Mouse (Mus musculus) activated CD4-positive, CD25-positive, alpha-beta regulatory T cell, adult 4 months (primary cell): ENCODE results near the gene Fate1. TPM values are rescaled to one million over a fixed set of nuclear protein-coding genes. Genes with fewer than 3 reads are reported as not detected.

ENCODE experiments used
- polyA plus RNA-seq, 2 experiments: library from polyadenylated mRNA; unstranded; fragments of 100-300 nt; shearing (Covaris generic); gene quantifications; one replicate each; pipeline ENCODE4 v1.2.1; 2017

Gene Fate1
- polyA plus RNA-seq, 2 experiments from 2014 or later: not detected

Other genes starting within 250 kb of the Fate1 start
- gene Vma21, start 157.1 kb upstream of the Fate1 start, polyA plus RNA-seq: 10 to 100 TPM; 40.6 to 46.8 TPM
- gene Gm1141, start 52.0 kb upstream of the Fate1 start, polyA plus RNA-seq: under 1 TPM in 1 of 2 experiments, not detected in 1; 0.28 TPM
- not detected for gene Prrg3, start 10.4 kb upstream of the Fate1 start, polyA plus RNA-seq
- not detected for gene Cnga2, start 18.9 kb downstream of the Fate1 start, polyA plus RNA-seq
- not detected for gene Magea4, start 249.0 kb downstream of the Fate1 start, polyA plus RNA-seq